Mouse (Mus musculus) stomach, postnatal 0 days (tissue): ENCODE data around the gene Pop7. TPM values are rescaled to one million over a fixed set of nuclear protein-coding genes. Genes with fewer than 3 reads are reported as not detected.
A peak's percentile ranks its signal among the peaks of the same experiment; 100 is the strongest.

Experiments
- ATAC-seq: fragments of 200-750 bp; cut with Nextera tagmentation; 2 replicates; pipeline ENCODE4 v1.8.0; 2017; ENCODE audit not compliant: low FRiP score, low TSS enrichment
- DNase-seq: peaks from one replicate; pipeline ENCODE4 v3.0.0-alpha.2; 2016; ENCODE audit warnings: low spot score
- H3K27ac ChIP-seq: fragments of 300-500 bp; sonication (generic); replicated peaks from 2 replicates; pipeline ENCODE4 v1.5.1; 2014; ENCODE audit warnings: mild to moderate bottlenecking, control low read depth
- H3K27me3 ChIP-seq: fragments of 300-500 bp; sonication (generic); 2 replicates; pipeline ENCODE4 v1.6.1; 2014; ENCODE audit warnings: low read length; ENCODE audit not compliant: control insufficient read depth, insufficient read depth
- H3K36me3 ChIP-seq: fragments of 300-500 bp; sonication (generic); 2 replicates; pipeline ENCODE4 v1.6.1; 2014; ENCODE audit warnings: low read length, mixed read lengths; ENCODE audit not compliant: control insufficient read depth, insufficient read depth
- H3K4me1 ChIP-seq: fragments of 300-500 bp; sonication (generic); replicated peaks from 2 replicates; pipeline ENCODE4 v1.6.1; 2014; ENCODE audit warnings: antibody characterized with exemption; ENCODE audit not compliant: control insufficient read depth, insufficient read depth
- H3K4me2 ChIP-seq: fragments of 300-500 bp; sonication (generic); replicated peaks from 2 replicates; pipeline ENCODE4 v1.6.1; 2014; ENCODE audit warnings: low read depth, mild to moderate bottlenecking, control low read depth, moderate library complexity
- H3K4me3 ChIP-seq: fragments of 300-500 bp; sonication (generic); 2 replicates; pipeline ENCODE4 v1.5.1; 2014; ENCODE audit warnings: low read depth, low read length, control low read depth
- H3K9ac ChIP-seq: fragments of 300-500 bp; sonication (generic); 2 replicates; pipeline ENCODE4 v1.6.1; 2014; ENCODE audit warnings: mild to moderate bottlenecking, low read length, control low read depth, mixed read lengths
- H3K9me3 ChIP-seq: fragments of 300-500 bp; sonication (generic); 2 replicates; pipeline ENCODE4 v1.6.1; 2016; ENCODE audit warnings: low read length; ENCODE audit not compliant: control insufficient read depth
- CTCF ChIP-seq: IDR thresholded peaks from 2 replicates; pipeline ENCODE4 v1.5.1; 2016; ENCODE audit warnings: antibody characterized with exemption, low read depth, mild to moderate bottlenecking, moderate library complexity
- EP300 ChIP-seq: optimal IDR thresholded peaks from 2 replicates; pipeline ENCODE3; 2016; ENCODE audit warnings: antibody characterized with exemption
- WGBS: fragments of 180-500 bp; shearing (Covaris S2); extraction: QIAGEN DNeasy Blood & Tissue Kit; methylation state at CpG from one replicate; pipeline ENCODE4 v1.1.7; 2014; 5-methylcytosine and 5-hydroxymethylcytosine counted together
- polyA plus RNA-seq: library from polyadenylated mRNA; unstranded; fragments of >200 nt; fragmentation: Nextera tagmentation; extraction: Ambion mirVana; gene quantifications from 2 replicates; pipeline ENCODE4 v1.2.1, GENCODE M21; 2015

Gene Pop7
- polyA plus RNA-seq, 1 experiment from 2014 or later, result 39.9 TPM

DNA sequence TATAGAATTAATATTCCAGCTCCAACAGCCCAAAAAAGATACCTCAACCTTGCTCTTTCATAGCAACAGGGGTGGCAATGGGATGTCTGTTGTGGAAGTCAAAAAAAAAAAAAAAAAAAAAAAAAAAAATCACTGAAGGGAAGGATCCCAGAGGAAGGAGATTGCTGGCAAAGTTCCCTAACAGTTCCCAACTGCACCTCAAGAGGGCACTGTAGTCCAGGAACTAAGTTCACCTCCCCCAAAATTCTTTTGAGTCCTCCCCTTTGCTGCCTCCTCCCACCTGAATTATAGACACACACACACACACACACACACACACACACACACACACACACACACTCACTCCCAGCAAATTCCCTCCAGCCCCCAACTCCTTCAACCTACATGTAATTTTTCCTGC, 21.2 kb downstream of the Pop7 start:
- Histone ChIP-seq H3K9ac (no peak overlapping the region), H3K9me3 (no peaks in the 10 kb centered on the region), H3K27me3 (0 out of 2 replicates have a peak, but pooled peaks cover 2% of the 10 kb centered on the region), H3K4me3 (no peak overlapping the region), H3K36me3 (no peaks in the 10 kb centered on the region), H3K4me2 (no peak overlapping the region), H3K27ac (no peak overlapping the region), H3K4me1 (no peaks in the 10 kb centered on the region)
- peak; percentile 83 for DNase-seq
- TF ChIP-seq CTCF, result peak; percentile 80
- no peak for TF ChIP-seq EP300
- no peak; the same call in 1 of the 2 replicates for ATAC-seq

DNA sequence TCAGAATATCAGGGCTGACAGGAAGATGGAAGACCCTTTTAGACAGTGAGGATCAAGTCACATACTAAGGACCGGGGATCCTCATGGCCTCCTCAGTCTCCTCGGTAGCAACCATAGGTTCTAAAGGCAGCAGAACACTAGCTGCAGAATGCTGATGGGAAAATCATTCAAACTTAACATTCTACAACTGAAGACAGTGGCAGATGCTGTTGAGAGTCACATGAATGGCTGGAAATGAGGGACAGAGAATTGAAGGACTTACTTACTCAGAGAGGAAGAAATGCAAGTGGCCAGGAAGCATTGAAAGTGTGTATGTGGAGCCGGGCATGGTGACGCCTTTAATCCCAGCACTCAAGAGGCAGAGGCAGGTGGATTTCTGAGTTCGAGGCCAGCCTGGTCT, 25.4 kb downstream of the Pop7 start, which contains the start of gene Zan:
TSS of gene Zan (minus strand) at position 101 of the 400 bp plus-strand sequence.
- no peaks in the 10 kb centered on the region for H3K36me3 ChIP-seq
- no peak for TF ChIP-seq CTCF
- no peak for TF ChIP-seq EP300
- no peaks in the 10 kb centered on the region for H3K9me3 ChIP-seq
- WGBS, result 85% methylated on average over 5 of the region's 5 CpGs
- H3K27me3 ChIP-seq, result no peaks in the 10 kb centered on the region
- H3K4me1 ChIP-seq, result no peaks in the 10 kb centered on the region
- DNase-seq (no peak), ATAC-seq (no peak)
- no peak within 1 kb of the TSS for H3K9ac ChIP-seq
- no peak within 1 kb of the TSS for H3K4me3 ChIP-seq
- no peak within 1 kb of the TSS for H3K4me2 ChIP-seq
- H3K27ac ChIP-seq, result no peak within 1 kb of the TSS

DNA sequence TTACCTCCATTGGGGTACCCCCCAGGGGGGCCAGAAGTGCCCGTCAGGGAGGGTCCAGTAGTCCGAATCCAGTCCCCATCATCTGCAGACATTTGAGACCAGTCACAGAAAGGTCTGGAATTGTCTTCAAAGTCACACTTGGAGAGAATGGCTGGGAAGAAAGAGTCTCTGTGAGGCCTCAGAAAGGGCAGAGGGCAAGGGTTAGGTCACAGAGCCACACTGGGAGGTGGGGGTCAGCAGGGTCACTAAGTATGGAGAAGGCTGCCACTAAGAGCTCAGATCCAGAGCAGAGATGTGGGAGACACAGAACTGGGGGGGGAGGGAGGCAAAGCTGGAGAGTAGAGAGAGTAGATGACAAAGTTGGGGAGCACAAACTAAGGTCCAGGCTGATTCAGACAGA, 28.0 kb downstream of the Pop7 start:
- H3K9me3 ChIP-seq, result no peaks in the 10 kb centered on the region
- TF ChIP-seq EP300 (no peak), CTCF (no peak)
- no peaks in the 10 kb centered on the region for H3K36me3 ChIP-seq
- H3K4me2 ChIP-seq, result no peak overlapping the region
- no peak overlapping the region for H3K27ac ChIP-seq
- no peaks in the 10 kb centered on the region for H3K4me1 ChIP-seq
- H3K4me3 ChIP-seq, result no peak overlapping the region
- no peak for ATAC-seq
- 72% methylated on average over 2 of the region's 2 CpGs for WGBS
- no peak overlapping the region for H3K9ac ChIP-seq
- no peak for DNase-seq
- H3K27me3 ChIP-seq, result no peaks in the 10 kb centered on the region

DNA sequence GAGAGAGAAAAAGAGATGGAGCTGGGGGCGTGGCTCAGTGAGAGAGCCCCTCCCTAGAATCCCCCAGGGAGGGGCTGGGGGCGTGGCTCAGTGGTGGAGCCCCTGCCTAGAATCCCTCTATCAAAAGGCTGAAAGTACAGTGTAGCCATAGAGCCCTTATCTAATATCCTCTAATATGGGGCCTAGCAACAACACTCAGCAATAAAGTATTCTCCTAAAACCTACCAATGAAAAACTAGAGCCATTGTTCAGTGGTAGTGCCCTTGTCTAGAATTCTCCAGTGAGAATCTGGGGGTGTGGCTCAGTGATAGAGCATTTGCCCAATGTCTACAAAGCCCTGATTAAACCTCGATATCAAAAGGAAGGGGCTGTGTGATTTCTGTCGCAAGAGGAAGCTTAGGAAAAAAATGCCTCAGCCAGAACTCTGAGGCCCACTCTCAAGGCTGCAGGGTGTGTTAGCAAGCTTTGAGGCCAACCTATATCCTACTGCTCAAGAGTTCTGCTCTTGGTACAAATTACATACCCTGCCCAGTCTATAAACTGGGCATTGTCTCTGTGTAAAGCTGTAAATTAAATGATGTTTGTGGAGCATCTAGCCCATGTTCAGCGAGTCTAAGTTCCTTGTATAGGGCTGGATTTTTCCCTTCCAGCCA, 29.9 kb downstream of the Pop7 start:
- WGBS, result 48% methylated on average over 5 of the region's 5 CpGs
- TF ChIP-seq EP300 (no peak), CTCF (no peak)
- H3K4me2 ChIP-seq, result no peak overlapping the region
- no peaks in the 10 kb centered on the region for H3K36me3 ChIP-seq
- 0 out of 2 replicates have a peak overlapping the region, but pooled peaks have one; percentile 18 for H3K27ac ChIP-seq
- peak; percentile 46 for DNase-seq
- no peaks in the 10 kb centered on the region for H3K9me3 ChIP-seq
- no peaks in the 10 kb centered on the region for H3K27me3 ChIP-seq
- ATAC-seq, result peak; percentile 70
- H3K4me3 ChIP-seq, result no peak overlapping the region
- H3K9ac ChIP-seq, result no peak overlapping the region
- no peaks in the 10 kb centered on the region for H3K4me1 ChIP-seq

DNA sequence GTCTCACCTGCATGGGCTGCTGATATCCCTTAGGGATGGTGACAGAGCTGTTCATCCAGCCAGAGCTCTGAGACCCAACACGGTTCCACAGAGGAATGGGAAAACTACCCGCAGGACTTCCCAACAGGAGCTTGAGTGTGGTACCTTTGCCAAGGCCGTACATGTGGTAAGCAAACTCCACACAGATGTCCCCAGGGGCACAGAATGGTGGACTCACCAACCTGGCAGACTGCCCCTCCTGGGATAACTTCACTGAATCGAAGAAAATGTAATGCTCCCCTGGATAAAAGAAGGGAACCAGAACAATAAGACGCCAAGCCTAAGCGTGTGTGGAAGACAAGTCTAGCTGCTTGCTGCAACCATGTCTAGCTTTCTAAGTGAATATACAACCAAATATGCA, 35.4 kb downstream of the Pop7 start:
- Histone ChIP-seq H3K4me2 (no peak overlapping the region), H3K27ac (no peak overlapping the region), H3K27me3 (no peaks in the 10 kb centered on the region), H3K9ac (no peak overlapping the region), H3K36me3 (no peaks in the 10 kb centered on the region), H3K4me1 (no peaks in the 10 kb centered on the region), H3K4me3 (no peak overlapping the region), H3K9me3 (no peaks in the 10 kb centered on the region)
- 92% methylated on average over 6 of the region's 6 CpGs for WGBS
- DNase-seq, result no peak
- ATAC-seq, result no peak
- TF ChIP-seq CTCF (no peak), EP300 (no peak)

DNA sequence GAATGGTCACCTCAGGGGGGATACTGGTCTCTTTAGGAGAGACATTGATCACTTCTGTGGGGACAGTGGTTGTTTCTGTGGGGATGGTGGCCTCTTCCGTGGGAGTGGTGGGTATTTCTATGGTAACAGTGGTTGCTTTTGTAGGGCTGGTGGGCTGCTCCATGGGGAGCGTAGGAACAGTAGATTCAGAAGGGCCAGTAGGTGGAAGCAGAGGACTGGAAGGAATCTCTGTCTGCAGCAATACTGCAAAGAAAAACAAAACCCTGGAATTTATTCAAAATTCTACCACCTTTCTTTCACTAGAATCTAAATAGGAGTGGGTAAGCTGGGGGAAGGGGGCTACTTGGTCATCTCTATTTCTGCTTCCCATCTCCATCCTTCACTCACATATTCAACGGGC, 37.3 kb downstream of the Pop7 start:
- H3K4me2 ChIP-seq, result no peak overlapping the region
- no peak for ATAC-seq
- 38% methylated on average over 3 of the region's 3 CpGs for WGBS

More for the DNA sequence above, 37.3 kb downstream of the Pop7 start:
- no peak for DNase-seq
- no peaks in the 10 kb centered on the region for H3K36me3 ChIP-seq
- no peak overlapping the region for H3K4me3 ChIP-seq
- no peak overlapping the region for H3K27ac ChIP-seq
- H3K9me3 ChIP-seq, result no peaks in the 10 kb centered on the region
- peak; percentile 69 for TF ChIP-seq CTCF
- no peak for TF ChIP-seq EP300
- H3K9ac ChIP-seq, result no peak overlapping the region
- H3K27me3 ChIP-seq, result no peaks in the 10 kb centered on the region
- no peaks in the 10 kb centered on the region for H3K4me1 ChIP-seq
